Mouse (Mus musculus): ENCODE data around the gene Defa34. TPM values are rescaled to one million over a fixed set of nuclear protein-coding genes. Genes with fewer than 3 reads are reported as not detected.
"Not testable (repeated sequence)": the region's sequence is repeated elsewhere in the genome, so short reads cannot be mapped to it uniquely, and the experiment has no call there.

Gene Defa34
- not detected in 2 replicates for polyA plus RNA-seq (2012; rRNA removed)

DNA sequence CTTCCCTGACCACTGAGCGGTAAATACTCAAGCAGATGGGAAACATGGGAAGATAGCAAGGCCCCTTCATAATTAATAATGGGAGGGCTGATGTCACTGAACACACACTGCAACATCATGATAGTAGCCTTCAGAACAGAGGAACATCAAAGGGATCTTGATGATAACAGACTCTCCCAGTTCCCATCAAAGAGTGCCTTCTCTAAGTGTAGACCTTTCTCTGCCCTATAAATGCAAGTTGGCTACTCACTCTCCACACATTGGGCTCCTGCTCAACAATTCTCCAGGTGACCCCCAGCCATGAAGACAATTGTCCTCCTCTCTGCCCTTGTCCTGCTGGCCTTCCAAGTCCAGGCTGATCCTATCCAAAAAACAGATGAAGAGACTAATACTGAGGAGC, at the start of gene Defa34:
Gene Defa34, plus strand, starts transcription at position 301 of the 400 bp plus-strand sequence.
- DNase-seq (ENCODE audit: low read depth): not testable (repeated sequence)

DNA sequence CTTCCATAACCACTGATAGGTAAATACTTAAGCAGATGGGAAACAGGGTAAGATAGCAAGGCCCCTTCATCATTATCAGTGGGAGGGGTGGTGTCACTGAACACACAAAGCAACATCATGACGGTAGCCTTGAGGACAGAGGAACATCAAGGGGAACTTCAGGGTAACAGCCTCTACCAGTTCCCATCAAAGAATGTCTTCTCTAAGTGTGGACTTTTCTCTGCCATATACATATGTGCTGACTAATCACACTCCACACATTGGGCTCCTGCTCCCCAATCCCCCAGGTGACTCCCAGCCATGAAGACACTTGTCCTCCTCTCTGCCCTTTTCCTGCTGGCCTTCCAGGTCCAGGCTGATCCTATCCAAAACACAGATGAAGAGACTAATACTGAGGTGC, 47.7 kb upstream of the Defa34 start, which contains the start of gene Defa26:
Gene Defa26, plus strand, starts transcription at position 301 of the 400 bp plus-strand sequence.
- not testable (repeated sequence) for DNase-seq (ENCODE audit: low read depth)

DNA sequence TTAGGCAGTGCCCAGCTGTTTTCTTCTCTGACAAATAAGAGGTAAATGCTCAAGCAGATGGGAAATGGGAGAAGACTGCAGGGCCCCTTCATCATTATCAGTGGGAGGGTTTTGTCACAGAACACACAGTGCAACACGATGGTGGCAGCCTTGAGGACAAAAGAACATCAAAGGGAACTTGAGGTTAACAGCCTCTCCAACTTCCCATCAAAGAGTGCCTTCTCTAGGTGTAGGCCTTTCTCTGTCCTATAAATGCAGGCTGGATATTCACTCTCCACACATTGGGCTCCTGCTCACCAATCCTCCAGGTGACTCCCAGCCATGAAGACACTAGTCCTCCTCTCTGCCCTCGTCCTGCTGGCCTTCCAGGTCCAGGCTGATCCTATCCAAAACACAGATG, 10.1 kb upstream of the Defa34 start, which contains the start of gene Defa17:
Gene Defa17, plus strand, starts transcription at position 301 of the 400 bp plus-strand sequence.
- DNase-seq (ENCODE audit: low read depth): not testable (repeated sequence)

DNA sequence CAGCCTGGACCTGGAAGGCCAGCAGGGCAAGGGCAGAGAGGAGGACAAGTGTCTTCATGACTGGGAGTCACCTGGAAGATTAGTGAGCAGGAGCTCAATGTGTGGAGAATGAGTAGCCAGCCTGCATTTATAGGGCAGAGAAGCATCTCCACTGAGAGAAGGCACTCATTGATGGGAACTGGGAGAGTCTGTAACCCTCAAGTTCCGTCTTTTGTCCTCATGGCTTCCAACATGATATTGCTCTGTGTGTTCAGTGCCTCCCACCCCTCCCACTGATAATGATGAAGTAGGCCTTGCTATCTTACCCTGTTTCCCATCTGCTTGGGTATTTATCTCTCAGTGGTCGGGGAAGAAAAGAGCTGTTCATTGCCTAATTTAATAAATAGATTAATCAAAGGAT, 37.9 kb downstream of the Defa34 start, which contains the start of gene AY761184:
Gene AY761184, minus strand, starts transcription at position 101 of the 400 bp plus-strand sequence.
- not testable (repeated sequence) for DNase-seq (ENCODE audit: low read depth)

Other genes starting within 250 kb of the Defa34 start
- gene Defa36, start 238.4 kb upstream of the Defa34 start, polyA plus RNA-seq (2012; rRNA removed): not detected in 2 replicates
- gene Gm7849, start 209.2 kb upstream of the Defa34 start, polyA plus RNA-seq (2012; rRNA removed): not detected in 2 replicates
- gene Defa20, start 156.5 kb upstream of the Defa34 start, polyA plus RNA-seq (2012; rRNA removed): not detected in 2 replicates
- not detected in 2 replicates for gene Defa32, start 136.8 kb upstream of the Defa34 start, polyA plus RNA-seq (2012; rRNA removed)
- gene Defa37, start 100.4 kb upstream of the Defa34 start, polyA plus RNA-seq (2012; rRNA removed): not detected in 2 replicates
- gene Defa28, start 82.8 kb upstream of the Defa34 start, polyA plus RNA-seq (2012; rRNA removed): not detected in 2 replicates
- gene Gm7861, start 71.3 kb upstream of the Defa34 start, polyA plus RNA-seq (2012; rRNA removed): not detected in 2 replicates
- not detected in 2 replicates for gene Defa26, start 47.6 kb upstream of the Defa34 start, polyA plus RNA-seq (2012; rRNA removed)
- not detected in 2 replicates for gene Defa17, start 10.0 kb upstream of the Defa34 start, polyA plus RNA-seq (2012; rRNA removed)
- not detected in 2 replicates for gene AY761184, start 37.8 kb downstream of the Defa34 start, polyA plus RNA-seq (2012; rRNA removed)
- not detected in 2 replicates for gene Defa24, start 68.7 kb downstream of the Defa34 start, polyA plus RNA-seq (2012; rRNA removed)
- gene Defb50, start 157.7 kb downstream of the Defa34 start, polyA plus RNA-seq (2012; rRNA removed): not detected in 2 replicates
- gene Defb2, start 174.1 kb downstream of the Defa34 start, polyA plus RNA-seq (2012; rRNA removed): not detected in 2 replicates
- gene Defb10, start 193.1 kb downstream of the Defa34 start, polyA plus RNA-seq (2012; rRNA removed): not detected in 2 replicates
- gene Defb9, start 219.6 kb downstream of the Defa34 start, polyA plus RNA-seq (2012; rRNA removed): not detected in 2 replicates
- 9.1 and 15.4 TPM in 2 replicates for gene Defb11, start 240.6 kb downstream of the Defa34 start, polyA plus RNA-seq (2012; rRNA removed)

Data from brain, embryonic 14.5 days (tissue).